11 mouse cellular contexts compared by ENCODE assay signal in genomic region chr3:145647416-145647815, GRCm38 (mm10). TPM values are rescaled to one million over a fixed set of nuclear protein-coding genes. Genes with fewer than 3 reads are reported as not detected.
A peak's percentile ranks its signal among the peaks of the same experiment; 100 is the strongest.
DNase-seq lines count a peak whose midpoint lies in the region; ATAC-seq and TF ChIP-seq lines count a peak whose summit lies in the region.
"Had no signal": no experiment of that assay in that cellular context is flagged by ENCODE, and none has a peak within 500 bp of the region (broad histone marks: within the 10 kb centered on the region; RNA-seq: fewer than 3 reads in every experiment).

No protein-coding gene starts in this region.

- H3K27ac ChIP-seq in heart, embryonic 16.5 days (ENCODE audit: low read length): no peak overlapping the region
- H3K27ac ChIP-seq in testis, adult 2 months (ENCODE audit: control insufficient read depth, insufficient read depth, low read depth, low read length): no peak overlapping the region
- H3K27ac ChIP-seq in hindbrain, embryonic 12.5 days: no peak overlapping the region

- peaks cover 39% of the 10 kb centered on the region for H3K4me1 ChIP-seq in heart, embryonic 16.5 days (ENCODE audit: control insufficient read depth, insufficient read depth, low read length)
- peaks cover 15% of the 10 kb centered on the region for H3K4me1 ChIP-seq in testis, adult 2 months (ENCODE audit: control insufficient read depth, insufficient read depth, low read length)
- H3K4me1 ChIP-seq in hindbrain, embryonic 12.5 days: peaks cover 54% of the 10 kb centered on the region

- H3K27me3 ChIP-seq in heart, embryonic 16.5 days (ENCODE audit: control insufficient read depth, insufficient read depth, low read length): no peaks in the 10 kb centered on the region
- H3K27me3 ChIP-seq in testis, adult 2 months (ENCODE audit: control insufficient read depth, insufficient read depth, low read length): peaks cover 2% of the 10 kb centered on the region; the same call in 1 of the 2 replicates
- peaks cover 26% of the 10 kb centered on the region for H3K27me3 ChIP-seq in hindbrain, embryonic 12.5 days

- no peak for ATAC-seq in heart, embryonic 16.5 days (replicated peaks; ENCODE audit: extremely low read depth, insufficient read depth, low FRiP score)
- ATAC-seq in hindbrain, embryonic 12.5 days (ENCODE audit: low FRiP score): no peak

- peaks cover 14% of the 10 kb centered on the region; the same call in 1 of the 2 replicates for H3K36me3 ChIP-seq in heart, embryonic 16.5 days (ENCODE audit: control insufficient read depth, insufficient read depth)
- H3K36me3 ChIP-seq in testis, adult 2 months (ENCODE audit: control insufficient read depth, insufficient read depth, low read length): no peaks in the 10 kb centered on the region
- no peaks in the 10 kb centered on the region for H3K36me3 ChIP-seq in hindbrain, embryonic 12.5 days

- H3K9ac ChIP-seq in heart, embryonic 16.5 days (ENCODE audit: low read length): peak overlapping the region; percentile 12; the same call in 1 of the 2 replicates
- no peak overlapping the region for H3K9ac ChIP-seq in hindbrain, embryonic 12.5 days

- TF ChIP-seq CTCF in testis, adult 2 months (IDR thresholded peaks at IDR 0.05; ENCODE audit: control insufficient read depth, insufficient read depth, insufficient replicate concordance, low read depth, low read length): no peak

- no peak for DNase-seq in heart, postnatal 4 days
- DNase-seq in testis, postnatal 14 days (ENCODE audit: low spot score): no peak
- no peak for DNase-seq in layer of hippocampus, postnatal 25 days (ENCODE audit: extremely low spot score in 1 of 2, low spot score in 1 of 2)
- DNase-seq in frontal cortex, adult 2 months (ENCODE audit: extremely low spot score in 1 of 2, low spot score in 1 of 2): no peak
- no peak for DNase-seq in left cerebral cortex, adult 11 months (ENCODE audit: low spot score)
- DNase-seq: right cerebral cortex, postnatal 14 days; thymus, adult 18-20 months had no signal

- H3K9me3 ChIP-seq in heart, embryonic 16.5 days (replicated peaks; ENCODE audit: control insufficient read depth, low read length): no peaks in the 10 kb centered on the region
- no peaks in the 10 kb centered on the region for H3K9me3 ChIP-seq in hindbrain, embryonic 12.5 days (replicated peaks)

- WGBS in heart, embryonic 16.5 days: 86% methylated on average over 18 of the region's 18 CpGs
- WGBS in hindbrain, embryonic 12.5 days: 84% methylated on average over 18 of the region's 18 CpGs

- peak overlapping the region; percentile 93 for H3K4me2 ChIP-seq in heart, embryonic 16.5 days (ENCODE audit: low read depth, low read length)
- peak overlapping the region; percentile 87; the same call in 1 of the 2 replicates for H3K4me2 ChIP-seq in hindbrain, embryonic 12.5 days (replicated peaks)

- peak overlapping the region; percentile 85 for H3K4me3 ChIP-seq in heart, embryonic 16.5 days (ENCODE audit: low read length)
- peak overlapping the region; percentile 27 for H3K4me3 ChIP-seq in testis, adult 2 months (ENCODE audit: control insufficient read depth, low read depth, low read length)
- H3K4me3 ChIP-seq in hindbrain, embryonic 12.5 days: no peak overlapping the region
- H3K4me3 ChIP-seq: megakaryocyte, embryonic 14.5 days had no signal

- no peak for TF ChIP-seq POLR2A in testis, adult 2 months (IDR thresholded peaks at IDR 0.05; ENCODE audit: control insufficient read depth, low read depth, low read length)

RNA-seq across cellular contexts. Expression of gene Ccn1, which starts 2.4 kb away (rescaled TPM):
- 55.4 and 61.1 TPM in 2 replicates for polyA plus RNA-seq in heart, embryonic 16.5 days (2015; fragmentation: Nextera tagmentation; extraction: Ambion mirVana)
- 10 to 100 TPM; 50.7 to 73.3 TPM for total RNA-seq in heart, postnatal 4 days (2021)
- 2.0 and 4.0 TPM in 2 replicates for polyA plus RNA-seq in testis, adult 2 months (2012; rRNA removed)
- polyA plus RNA-seq in hindbrain, embryonic 12.5 days (2016; fragmentation: Nextera tagmentation; extraction: Ambion mirVana): 40.8 and 41.9 TPM in 2 replicates
- 1 to 10 TPM; 4.7 to 5.0 TPM for total RNA-seq in layer of hippocampus, postnatal 25 days (2021)
- polyA plus RNA-seq in frontal cortex, adult 2 months (2012; rRNA removed): 7.8 and 9.1 TPM in 2 replicates
